Mouse (Mus musculus): ENCODE results near the gene Sez6.
A peak's percentile ranks its signal among the peaks of the same experiment; 100 is the strongest.

The Sez6 gene

GRCm38 (mm10) chr11:77930751-77931540, at the start of gene Sez6:
Sez6 (plus strand) TSS chr11:77930800.
- peak; percentile 82 to 84 for DNase-seq (ENCODE audit: low spot score in 2 of 2)

- no peak for DNase-seq (ENCODE audit: low spot score in 2 of 2)
These were observed 45.9 kb upstream of the Sez6 start for GRCm38 (mm10) chr11:77884524-77885245.

- no peak for DNase-seq (ENCODE audit: low spot score in 2 of 2)
These were observed 45.4 kb upstream of the Sez6 start for GRCm38 (mm10) chr11:77885246-77885575.

- DNase-seq (ENCODE audit: low spot score in 2 of 2): peak in 1 of 2 experiments; percentile 52
These were observed 43.1 kb upstream of the Sez6 start for GRCm38 (mm10) chr11:77887373-77887960.

- DNase-seq (ENCODE audit: low spot score in 2 of 2): no peak
These were observed 41.8 kb upstream of the Sez6 start for GRCm38 (mm10) chr11:77888846-77889245.

- DNase-seq (ENCODE audit: low spot score in 2 of 2): no peak
These were observed 41.1 kb upstream of the Sez6 start for GRCm38 (mm10) chr11:77889484-77889883.

- DNase-seq (ENCODE audit: low spot score in 2 of 2): no peak
These were observed 39.8 kb upstream of the Sez6 start for GRCm38 (mm10) chr11:77890648-77891258.

GRCm38 (mm10) chr11:77892883-77893282, 37.7 kb upstream of the Sez6 start:
- no peak for DNase-seq (ENCODE audit: low spot score in 2 of 2)

- no peak for DNase-seq (ENCODE audit: low spot score in 2 of 2)
These were observed 37.3 kb upstream of the Sez6 start for GRCm38 (mm10) chr11:77893283-77893682.

GRCm38 (mm10) chr11:77893787-77894718, 36.5 kb upstream of the Sez6 start, which contains the start of gene Pipox:
Pipox (minus strand) TSS chr11:77894096.
- DNase-seq (ENCODE audit: low spot score in 2 of 2): peak; percentile 71

- DNase-seq (ENCODE audit: low spot score in 2 of 2): no peak
These were observed 35.6 kb upstream of the Sez6 start for GRCm38 (mm10) chr11:77894967-77895366.

- DNase-seq (ENCODE audit: low spot score in 2 of 2): no peak
These were observed 34.6 kb upstream of the Sez6 start for GRCm38 (mm10) chr11:77896011-77896410.

GRCm38 (mm10) chr11:77896480-77896819, 34.1 kb upstream of the Sez6 start:
- DNase-seq (ENCODE audit: low spot score in 2 of 2): no peak

- DNase-seq (ENCODE audit: low spot score in 2 of 2): peak in 1 of 2 experiments; percentile 39
These were observed 33.5 kb upstream of the Sez6 start for GRCm38 (mm10) chr11:77896820-77897805.

GRCm38 (mm10) chr11:77900187-77900586, 30.4 kb upstream of the Sez6 start:
- DNase-seq (ENCODE audit: low spot score in 2 of 2): no peak

- DNase-seq (ENCODE audit: low spot score in 2 of 2): no peak
These were observed 29.9 kb upstream of the Sez6 start for GRCm38 (mm10) chr11:77900696-77901095.

GRCm38 (mm10) chr11:77901366-77901765, 29.2 kb upstream of the Sez6 start:
- no peak for DNase-seq (ENCODE audit: low spot score in 2 of 2)

GRCm38 (mm10) chr11:77901775-77902355, 28.7 kb upstream of the Sez6 start:
- peak in 1 of 2 experiments; percentile 44 for DNase-seq (ENCODE audit: low spot score in 2 of 2)

GRCm38 (mm10) chr11:77903761-77904160, 26.8 kb upstream of the Sez6 start:
- DNase-seq (ENCODE audit: low spot score in 2 of 2): no peak

GRCm38 (mm10) chr11:77904707-77905106, 25.9 kb upstream of the Sez6 start:
- no peak for DNase-seq (ENCODE audit: low spot score in 2 of 2)

Measured in right cerebral cortex, adult 2 months (tissue).